Mouse (Mus musculus) megakaryocyte, embryonic 14.5 days (primary cell): ENCODE data around the gene Tbc1d22a.

ENCODE experiments used
- FLI1 ChIP-seq: IDR thresholded peaks from 2 replicates; pipeline ENCODE4 v1.6.1; 2012; ENCODE audit warnings: low read length, inconsistent platforms, mixed read lengths
- GATA1 ChIP-seq: IDR thresholded peaks from 3 replicates; pipeline ENCODE4 v1.6.1; 2012; ENCODE audit warnings: mixed read lengths, low read length, inconsistent platforms, borderline replicate concordance

DNA sequence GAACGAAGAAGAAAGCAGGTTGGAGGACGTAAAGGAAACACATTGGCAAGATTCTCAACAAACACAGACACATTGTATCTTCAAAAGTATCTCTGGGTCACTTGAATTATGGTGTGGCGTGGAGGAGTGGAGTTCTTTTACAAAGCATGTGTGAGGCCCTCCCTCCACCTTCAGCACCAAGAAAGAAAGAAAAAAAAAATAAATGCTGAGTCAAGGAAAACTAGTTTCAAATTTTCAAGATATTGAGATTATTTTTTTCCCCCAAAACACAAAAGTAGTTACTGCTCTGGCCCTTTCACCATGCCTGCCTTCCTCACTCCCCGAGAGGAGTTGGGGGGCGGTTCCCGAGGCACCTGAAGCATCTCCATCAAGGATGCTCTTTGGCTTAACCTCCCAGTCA, 35.7 kb upstream of the Tbc1d22a start:
- TF ChIP-seq GATA1 (no peak), FLI1 (no peak)
